Mouse (Mus musculus) heart, postnatal 4 days (tissue): ENCODE measurements around the gene Mex3d. TPM values are rescaled to one million over a fixed set of nuclear protein-coding genes. Genes with fewer than 3 reads are reported as not detected.

ENCODE experiments used
- DNase-seq: peaks from one replicate; pipeline ENCODE4 v3.0.0; 2021
- total RNA-seq, 2 experiments: library from RNA; stranded (reverse); gene quantifications; 2 replicates each; pipeline ENCODE4 v1.2.3; 2021

Gene Mex3d
- total RNA-seq = 10 to 100 TPM; 20.2 to 22.2 TPM

DNA sequence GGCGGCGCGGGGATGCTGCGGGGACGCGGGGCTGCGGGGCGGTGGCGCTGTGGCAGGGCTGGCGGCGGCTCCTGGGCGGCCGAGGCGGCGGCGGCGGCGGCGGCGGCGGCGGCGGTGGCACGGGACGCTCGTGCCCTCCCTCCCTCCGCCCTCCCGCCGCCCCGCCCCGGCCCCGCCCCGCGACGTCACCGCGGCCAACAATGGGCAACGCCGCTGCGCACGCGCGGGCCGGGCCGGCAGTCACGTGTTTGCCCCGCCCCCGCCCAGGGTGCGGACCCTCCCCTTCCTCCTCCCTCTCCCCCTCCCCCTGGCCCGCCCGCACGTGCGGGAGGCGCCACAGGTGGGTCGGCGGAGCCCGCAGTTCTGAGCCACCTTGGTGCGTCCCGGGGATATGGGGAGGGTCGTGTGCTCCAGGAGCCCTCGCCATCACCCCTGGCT lies at the start of gene Mex3d:
Gene Mex3d, minus strand, starts transcription at position 138 of the 438 bp plus-strand sequence.
- peak; percentile 94 for DNase-seq

DNA sequence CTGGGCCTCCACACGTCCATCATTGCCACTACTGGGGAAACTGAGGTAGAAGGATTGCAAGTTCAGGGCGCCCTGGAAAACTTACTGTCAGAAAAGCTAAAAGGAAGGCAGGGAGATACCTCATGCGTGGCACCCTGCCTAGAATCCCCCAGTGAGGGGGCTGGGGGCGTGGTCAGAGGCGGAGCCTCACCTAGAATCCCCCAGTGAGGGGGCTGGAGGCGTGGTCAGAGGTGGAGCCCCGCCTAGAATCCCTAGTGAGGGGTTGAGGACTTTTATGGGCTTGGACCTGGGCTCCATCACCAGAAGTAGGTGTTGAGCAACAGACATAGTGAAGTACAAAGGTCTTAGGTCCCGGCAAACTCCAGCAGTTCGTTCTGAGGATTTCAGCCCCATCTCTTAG lies 48.8 kb upstream of the Mex3d start:
- DNase-seq = peak; percentile 43

DNA sequence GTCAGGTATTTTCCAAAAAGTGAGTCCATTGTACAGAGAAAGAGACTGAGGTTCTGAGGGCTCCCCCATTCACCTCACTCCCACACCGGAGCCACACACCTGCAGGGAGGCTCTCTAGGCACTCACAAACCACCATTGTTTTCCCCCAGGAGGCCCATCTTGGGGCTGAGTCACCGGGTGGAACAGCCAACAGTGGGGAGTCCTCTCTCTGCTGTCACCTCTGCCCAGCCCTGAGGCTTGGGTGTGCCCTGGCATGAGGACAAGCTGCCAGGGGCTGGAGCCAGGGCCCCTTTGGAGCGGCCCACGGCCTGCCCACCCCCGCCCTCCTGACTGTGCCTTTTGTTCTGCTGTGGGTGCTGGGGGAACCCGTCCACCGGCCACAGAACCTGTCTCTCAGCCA lies 48.3 kb upstream of the Mex3d start:
- no peak for DNase-seq

DNA sequence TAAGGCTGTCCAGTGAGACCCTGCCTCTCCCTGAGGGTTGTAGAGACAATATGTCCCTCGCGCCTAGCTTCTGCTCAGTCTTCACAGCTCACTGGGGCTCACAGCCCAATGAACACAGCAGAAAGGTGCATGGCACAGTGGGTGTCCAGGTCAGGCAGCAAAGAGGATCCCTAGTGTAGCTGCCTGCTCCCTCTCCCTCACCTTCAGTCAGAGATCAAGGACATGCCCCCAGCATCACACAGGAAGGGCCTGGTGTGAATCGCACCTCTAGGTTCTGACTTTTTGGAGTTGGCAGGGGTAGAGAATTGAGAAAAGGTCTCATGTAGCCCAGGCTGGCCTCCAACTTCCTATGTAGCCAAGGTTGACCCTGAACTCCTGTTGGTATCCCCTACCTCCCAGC lies 47.4 kb upstream of the Mex3d start:
- DNase-seq = no peak

DNA sequence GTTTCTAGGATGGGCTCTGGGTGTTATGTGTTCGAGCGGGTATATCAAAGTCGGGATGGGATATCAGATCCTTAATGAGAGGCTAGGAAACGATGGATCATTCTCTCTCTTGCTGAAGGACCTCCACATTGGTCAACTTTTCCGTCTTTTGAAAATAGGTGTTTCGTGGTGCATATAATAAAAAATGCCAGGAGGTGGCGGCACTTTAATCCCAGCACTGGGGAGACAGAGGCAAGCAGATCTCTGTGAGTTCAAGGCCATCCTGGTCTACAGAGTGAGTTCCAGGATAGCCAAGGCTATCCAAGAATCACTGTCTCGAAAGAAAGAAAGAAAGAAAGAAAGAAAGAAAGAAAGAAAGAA lies 46.8 kb upstream of the Mex3d start:
- no peak for DNase-seq

DNA sequence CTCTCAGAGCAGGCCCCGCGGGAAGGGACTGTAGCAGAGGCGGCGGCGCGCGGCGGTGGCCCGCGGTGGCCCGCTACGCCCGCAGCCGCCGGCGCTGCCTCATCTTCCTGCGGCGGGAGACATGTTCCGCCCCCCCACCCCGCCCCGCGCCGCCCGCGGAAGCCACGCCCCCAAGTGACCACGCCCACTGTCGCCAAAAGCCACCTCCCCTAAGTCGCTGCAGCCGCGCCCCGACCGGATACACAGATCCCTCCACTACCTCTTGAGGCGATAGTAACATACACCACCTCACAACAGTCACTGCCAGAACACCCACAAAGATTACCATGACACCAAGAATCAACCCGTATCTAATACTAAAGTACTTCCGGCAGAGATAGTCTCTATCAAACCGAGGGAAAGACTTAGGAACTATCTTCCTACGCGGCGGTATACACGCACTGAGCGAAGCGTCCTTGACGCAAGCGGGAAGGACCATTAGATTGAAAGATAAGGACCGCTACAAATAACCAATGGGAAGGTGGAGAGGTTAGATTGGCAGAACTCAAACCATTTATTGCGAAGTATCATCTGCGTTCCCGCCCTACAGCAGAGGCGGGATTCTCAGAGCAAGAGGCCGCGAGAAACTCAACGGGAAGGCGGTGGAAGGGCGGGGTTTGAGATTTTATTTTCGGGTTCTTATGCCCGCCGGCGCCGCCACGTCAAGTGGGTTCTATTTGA lies 46.2 kb upstream of the Mex3d start, which contains the start of gene Tcf3:
Gene Tcf3, minus strand, starts transcription at position 135 of the 720 bp plus-strand sequence.
- peak; percentile 96 for DNase-seq

DNA sequence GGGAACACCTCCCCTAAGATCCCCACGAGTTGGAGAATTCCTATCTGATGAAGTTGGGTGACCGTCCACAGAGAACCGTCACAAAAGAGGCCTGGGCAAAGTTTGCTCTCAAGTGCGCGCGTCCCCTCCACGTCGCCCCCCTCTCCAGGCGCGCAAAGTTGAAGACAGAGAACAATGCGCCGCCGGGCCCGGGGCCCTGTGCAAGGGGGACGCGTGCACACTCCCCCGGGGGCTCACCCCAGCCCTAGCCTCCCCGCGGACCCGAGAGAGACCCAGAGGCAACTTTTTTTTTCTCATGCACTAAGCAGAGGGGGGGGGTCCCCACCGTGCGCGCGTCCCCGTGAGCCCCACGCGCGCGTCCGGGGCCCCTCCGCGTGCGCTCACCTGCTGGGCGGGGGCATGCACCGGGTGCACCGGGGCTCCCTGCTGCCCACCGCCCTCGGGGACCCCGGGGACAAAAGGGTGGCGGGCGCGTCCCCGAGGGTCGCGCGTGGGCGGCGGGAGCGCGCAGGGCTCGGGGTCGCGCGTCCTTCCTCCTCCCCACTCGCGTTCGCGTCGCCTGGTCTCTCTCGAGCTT lies 45.6 kb upstream of the Mex3d start:
- peak; percentile 56 for DNase-seq

DNA sequence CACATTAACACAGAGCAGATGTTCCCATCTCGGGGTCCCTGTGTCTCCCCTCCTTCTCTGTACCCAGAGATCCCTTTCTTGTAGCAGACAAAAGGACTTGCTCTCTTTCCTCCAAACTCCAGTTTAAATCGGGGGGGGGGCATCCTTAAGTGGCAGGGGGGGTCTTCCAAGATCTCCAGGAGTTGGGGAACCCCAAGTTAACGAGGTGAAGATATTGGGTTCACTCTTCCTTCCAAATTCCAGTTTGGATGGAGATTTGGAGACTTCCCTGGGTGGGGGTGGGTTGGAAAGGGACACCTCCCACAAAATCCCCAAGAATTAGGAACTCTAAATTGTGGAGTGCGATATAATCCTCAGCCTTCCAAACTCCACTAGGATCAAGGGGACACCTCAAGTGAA lies 44.9 kb upstream of the Mex3d start:
- DNase-seq = no peak

DNA sequence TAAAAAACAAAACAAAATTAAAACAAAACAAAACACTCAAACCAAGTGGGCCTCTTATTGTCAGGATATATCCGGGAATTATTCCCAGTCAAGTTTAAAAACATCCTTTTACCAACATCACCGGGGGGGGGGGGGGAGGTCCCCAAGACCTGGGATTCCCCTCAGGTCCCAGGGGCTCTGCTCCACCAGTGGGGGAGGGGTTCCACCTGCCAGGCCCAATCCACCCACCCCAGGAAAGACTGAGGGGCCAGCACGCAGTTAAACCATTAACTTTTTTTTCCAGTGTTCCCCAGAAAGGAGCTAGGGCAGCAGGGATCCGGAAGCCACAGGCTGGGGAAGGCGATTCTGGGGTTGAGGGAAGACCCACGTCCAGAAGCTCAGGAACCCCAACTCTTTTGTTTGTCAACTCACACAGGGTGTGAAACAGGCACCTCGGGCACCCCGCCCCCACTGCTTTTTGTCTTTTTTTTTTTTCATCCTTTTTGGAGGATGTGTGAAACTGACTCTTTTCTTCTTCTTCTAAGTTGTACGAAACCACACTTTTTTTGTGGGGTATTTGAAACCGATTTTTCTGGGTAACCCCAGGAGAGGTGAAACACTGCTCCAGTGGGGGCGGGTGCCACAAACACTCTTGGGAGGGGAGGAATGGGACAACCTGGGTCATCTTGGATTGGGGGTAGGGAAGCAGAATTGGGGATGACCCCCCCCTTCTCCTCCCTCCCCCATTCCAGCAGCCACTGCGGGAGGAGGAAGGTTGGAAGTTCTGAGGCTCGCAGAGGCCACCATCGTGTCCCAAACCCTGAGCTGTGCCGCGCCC lies 44.3 kb upstream of the Mex3d start:
- no peak for DNase-seq

DNA sequence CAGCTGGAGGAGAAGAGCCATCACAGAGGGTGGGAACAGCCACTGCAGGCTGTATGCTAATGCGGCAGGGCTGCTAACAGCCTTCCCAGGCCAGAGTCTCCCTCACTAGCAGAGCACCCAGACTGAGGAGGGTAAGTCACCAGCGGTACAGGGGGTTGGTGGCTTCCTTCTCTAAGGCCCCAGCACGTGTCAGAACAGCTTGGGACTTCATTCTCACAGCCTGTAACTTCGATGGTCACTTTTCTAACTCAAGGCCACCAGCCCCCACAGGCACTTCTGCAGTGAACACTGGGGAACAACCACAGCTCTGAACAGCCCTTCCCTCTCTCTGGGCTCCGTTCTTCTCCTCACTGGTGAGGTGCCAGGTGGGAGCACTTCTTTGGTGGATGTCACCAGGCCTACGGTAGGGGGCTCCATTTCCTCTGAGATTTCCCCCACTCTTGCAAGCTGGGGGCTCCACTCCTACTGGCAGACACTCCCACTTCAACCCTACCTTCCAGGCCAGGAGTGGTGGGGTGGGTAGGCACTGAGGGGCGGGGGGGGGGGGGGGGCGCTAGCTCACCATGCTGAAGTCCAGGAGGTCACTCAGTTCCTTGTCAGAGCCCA lies 43.0 kb upstream of the Mex3d start:
- DNase-seq = no peak

DNA sequence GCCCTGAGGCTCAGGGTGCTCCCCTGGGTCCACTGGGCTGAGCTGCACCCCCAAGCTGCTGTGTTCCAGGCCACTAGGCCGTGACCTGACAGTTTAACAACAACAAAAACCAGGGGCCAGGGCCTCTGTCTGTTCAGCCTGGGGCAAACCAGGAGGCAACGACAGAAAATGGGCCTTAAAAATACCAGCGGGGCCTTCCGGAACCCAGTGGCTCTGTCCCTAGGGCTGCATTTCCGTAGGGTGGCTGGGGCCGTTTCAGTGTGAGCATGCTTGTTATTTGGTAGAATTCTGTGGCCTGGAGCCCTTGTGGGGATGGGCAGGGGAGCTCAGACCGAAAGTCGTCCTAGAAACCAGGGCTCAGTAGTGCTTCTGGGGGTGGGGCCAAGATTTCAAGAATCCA lies 42.3 kb upstream of the Mex3d start:
- DNase-seq = no peak

DNA sequence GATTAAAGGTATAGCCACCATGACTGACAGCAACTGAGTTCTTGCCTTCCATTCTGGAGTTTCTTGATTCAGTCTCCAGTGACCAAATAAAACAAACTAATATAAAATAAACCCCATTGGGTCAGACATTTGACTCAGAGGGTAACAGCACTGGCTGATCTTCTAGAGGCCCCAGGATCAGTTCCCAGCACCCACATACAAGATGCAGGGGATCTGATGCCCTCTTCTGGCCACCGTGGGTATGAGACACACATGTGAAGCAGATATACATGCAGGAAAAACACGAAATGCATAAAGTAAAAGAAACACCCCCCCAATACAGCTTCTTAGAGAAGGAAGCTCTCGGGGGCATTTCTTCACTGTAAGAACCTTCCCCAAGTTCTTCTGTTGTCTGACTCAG lies 37.6 kb upstream of the Mex3d start:
- DNase-seq = no peak

DNA sequence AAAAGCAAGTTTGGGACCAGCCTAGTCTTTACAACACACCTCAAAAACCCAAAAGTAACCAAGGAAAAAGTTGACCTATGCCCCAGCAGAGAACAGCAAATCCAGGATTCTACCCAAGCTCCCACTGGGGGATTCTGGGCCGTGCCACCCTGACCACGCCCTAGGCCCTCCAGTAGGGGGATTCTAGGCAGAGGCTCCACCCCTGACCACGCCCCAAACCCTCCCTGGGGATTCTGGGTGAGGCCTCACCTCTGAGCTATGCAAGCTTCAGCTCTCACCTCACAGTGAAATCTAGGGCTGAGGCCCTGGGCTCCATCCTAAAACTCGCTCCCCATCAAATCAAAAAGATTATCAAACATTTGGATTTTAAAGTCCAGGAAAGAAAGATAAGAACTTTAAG lies 36.1 kb upstream of the Mex3d start:
- DNase-seq = peak; percentile 45

DNA sequence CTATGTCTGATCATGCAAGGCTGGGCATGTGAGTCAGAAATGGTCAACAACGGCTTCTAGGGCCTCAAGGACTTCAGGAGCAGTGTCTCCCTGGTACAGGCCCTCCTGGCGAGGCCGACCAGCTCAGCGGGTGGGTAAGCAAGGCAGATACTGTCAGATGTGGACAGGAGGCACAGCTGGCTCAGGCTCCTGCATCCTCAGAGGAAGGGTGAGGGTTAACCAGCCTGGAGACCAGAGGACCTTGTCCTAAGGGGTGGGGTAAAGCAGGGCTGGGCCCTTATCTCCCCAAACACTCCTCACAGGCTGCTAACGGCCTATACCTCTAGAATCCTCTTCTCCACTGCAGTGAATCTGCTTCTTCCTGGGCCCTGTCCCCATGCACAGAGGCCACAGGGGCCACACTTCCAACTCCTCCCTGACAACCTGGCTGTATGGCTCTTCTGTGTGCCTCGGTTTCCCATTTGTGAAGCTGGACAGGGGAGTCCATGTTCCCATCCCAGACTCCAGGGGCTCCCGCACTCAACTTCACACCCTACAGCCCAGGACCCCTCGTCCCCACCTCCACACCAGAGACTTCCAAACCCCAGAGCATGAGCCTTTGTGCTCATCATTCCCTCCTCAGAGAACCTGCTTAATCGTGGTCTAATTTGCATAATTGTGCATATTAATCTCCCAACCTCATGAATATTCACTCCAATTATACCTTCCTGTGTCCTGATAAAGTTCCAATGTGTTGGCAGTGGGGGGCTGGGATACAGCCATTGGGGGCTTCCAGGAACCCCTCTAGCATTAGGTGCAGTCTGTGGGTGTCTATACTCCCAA lies 34.4 kb upstream of the Mex3d start:
- DNase-seq = no peak

DNA sequence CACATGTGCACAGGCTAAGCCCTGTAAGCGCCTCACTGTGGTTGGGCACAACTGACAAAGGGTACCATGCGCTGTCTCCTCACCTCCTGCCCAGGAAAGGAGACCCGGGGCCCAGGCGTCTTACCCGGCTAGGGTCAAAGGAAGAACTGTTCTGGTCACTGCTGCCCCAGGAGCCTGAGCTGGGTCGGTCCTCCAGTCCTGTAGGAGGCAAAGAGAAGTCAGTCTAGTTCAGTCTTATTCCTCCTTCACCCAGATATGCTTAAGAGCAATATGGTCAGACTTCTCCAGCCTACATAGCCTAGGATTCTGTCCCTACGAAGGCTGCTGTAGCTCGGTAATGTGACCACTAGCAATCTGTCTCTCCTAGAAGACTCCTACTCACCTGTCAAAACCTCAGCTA lies 33.7 kb upstream of the Mex3d start:
- DNase-seq = no peak

DNA sequence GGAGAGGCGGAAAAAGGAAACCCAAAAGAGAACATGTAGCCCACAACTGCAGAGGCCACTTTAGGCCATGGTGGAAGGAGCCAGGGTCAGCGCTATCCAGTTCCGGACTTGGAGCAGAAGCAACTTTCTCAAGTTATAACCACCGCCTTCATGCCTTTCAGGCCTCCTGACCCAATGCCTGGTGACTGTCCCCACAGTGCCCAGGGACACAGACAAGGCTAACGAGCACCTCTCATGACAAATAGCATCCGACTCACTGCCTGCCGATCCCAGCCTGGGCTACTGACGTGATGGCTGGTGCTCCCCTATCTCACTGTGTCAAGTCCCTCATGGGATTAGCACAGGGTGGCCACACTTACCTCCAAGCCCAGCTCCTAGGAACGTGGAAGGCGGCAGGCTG lies 33.3 kb upstream of the Mex3d start:
- DNase-seq = no peak

DNA sequence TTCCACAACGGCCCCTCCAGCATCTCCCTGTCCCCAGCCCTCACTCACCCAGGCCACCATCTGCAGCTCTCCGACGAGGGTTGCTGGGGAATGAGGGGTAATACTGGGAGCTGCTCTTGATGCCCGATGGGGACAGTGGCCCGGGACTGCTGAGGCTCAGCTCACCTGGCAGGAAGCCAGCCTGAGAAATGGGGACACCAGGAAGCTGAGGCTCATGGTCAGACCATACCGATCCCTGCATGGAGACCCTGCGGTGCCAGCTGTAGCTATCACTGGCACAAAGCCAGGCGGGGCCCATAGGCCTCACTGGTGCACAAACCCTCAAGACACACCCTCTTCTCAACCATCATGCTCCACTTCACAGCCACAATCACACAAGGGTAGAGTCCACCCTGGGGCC lies 32.0 kb upstream of the Mex3d start:
- DNase-seq = no peak

DNA sequence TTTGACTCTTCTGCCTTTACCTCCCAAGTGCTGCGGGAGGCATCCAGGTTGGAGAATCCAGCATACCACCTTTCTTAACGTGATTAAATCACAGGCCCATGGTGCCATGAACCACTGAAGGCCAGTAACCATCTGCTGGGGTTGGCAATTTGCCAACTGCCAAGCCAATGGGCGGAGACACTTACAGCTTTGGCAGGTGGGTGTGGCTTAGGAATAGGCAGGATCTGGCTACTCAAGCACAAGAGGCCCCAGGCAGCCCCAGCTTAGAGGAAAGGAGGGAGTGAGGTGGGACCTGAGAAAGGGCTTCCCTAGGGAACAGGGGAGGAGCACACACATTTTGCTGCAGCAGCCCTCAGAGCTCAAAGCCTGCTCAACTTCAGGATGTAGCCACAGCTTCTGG lies 30.9 kb upstream of the Mex3d start:
- DNase-seq = peak; percentile 44

DNA sequence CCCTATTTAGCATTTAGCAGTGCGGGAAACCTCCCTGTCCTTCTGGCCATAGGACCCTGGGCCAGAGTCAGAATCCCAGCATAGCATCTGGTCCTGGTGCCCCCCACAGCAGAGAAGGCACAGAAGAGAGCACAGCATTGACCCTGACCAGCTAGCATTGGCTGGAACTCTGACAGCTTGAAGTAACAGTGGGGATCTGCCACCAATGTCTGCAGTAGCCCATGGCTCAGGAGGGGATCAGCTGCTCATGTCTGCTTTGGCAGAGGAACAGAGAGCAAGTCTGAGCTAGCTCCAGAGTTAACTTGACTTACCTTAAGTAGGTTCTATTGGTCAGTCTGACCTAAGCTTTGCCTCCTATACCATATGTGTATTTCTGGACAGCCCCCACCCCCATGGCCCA lies 30.4 kb upstream of the Mex3d start:
- no peak for DNase-seq

DNA sequence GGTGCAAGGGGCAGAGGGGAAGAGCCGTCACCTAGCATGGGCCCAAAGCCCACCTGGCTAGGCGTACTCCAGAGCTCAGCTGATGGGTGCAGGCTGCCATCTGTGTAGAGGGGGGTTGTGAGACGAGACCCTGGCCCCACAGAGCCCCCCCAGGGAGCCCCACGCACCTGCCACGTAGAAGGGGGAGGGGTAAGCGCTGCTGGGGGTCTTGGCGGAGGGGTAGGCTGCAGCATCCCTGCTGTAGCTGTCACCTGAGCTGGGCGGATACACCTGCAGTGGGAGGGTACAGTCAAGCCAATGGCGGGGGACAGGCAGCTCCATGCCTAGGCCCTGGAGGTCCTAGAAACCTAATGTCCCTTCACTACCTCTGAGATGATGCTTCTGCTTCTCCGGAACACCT lies 29.9 kb upstream of the Mex3d start:
- DNase-seq = no peak

DNA sequence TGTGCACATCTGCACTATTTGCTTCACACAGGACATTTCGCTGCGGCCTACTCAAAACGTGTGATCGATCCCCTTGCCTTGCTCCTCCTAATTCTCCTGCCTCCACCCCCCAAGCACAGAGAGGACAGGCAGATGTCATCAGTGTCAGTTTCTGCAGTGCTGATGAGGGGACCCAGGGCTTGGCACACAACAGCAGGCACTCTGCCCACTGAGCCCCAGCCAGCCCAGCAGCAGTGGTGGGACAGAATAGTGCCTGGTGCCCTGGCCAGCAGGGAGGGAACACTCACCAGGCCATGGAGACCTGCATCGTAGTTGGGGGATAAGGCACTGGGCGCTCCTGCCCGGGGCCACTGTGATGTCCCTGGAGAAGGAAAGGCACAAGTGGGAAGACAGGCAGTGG lies 28.1 kb upstream of the Mex3d start:
- no peak for DNase-seq
